Mouse (Mus musculus) right cerebral cortex, adult 18-20 months (tissue): ENCODE data around the gene Plekhg1.

ENCODE experiments used
- DNase-seq: peaks from one replicate; pipeline ENCODE4 v3.0.0; 2022; ENCODE audit warnings: mixed read lengths

Gene Plekhg1

DNA sequence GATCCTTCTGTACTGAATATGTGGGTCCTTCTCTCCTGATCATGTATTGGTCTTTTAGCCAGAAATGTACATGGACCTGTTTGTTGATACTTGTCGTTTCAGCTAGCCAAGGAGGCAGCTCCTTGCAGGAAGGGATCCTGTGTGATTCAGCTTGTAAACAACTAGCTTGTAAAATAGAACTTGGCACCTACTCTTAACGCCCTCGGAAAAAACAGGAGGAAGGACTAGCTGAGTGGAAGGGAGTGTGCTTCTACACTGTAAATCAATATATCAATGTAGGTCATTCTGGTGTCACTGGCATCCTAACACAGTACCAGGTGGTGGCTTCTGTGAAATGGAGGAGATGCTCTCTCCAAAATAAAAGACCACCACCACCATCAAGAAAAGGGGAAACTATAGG lies 157.9 kb downstream of the Plekhg1 start:
- DNase-seq: no peak

DNA sequence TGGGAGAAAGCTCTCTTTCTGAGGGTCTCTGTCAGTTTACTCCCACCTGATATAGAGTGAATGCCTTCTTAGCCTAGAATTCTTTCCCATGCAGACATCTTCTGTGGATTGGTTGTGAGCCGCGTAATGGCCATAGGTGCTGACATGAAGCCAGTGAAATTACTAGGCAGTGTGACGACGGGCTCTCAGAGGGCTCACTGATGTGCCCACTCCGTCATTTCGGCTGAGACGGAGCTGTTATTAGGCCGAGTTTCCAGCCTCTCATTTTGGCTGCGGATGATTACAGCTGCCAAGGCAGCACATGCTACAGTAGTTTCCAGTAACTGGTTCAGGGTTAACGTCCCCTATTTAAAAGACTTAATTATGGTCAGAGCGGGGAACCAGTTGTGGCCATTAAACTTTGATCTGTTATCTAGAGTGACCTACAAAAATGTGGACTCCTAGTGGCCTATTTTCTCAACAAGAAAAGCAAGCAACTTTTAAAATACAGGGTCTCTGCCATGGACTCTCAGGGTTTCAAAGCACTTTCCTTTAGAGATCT lies 160.3 kb downstream of the Plekhg1 start:
- DNase-seq: no peak

DNA sequence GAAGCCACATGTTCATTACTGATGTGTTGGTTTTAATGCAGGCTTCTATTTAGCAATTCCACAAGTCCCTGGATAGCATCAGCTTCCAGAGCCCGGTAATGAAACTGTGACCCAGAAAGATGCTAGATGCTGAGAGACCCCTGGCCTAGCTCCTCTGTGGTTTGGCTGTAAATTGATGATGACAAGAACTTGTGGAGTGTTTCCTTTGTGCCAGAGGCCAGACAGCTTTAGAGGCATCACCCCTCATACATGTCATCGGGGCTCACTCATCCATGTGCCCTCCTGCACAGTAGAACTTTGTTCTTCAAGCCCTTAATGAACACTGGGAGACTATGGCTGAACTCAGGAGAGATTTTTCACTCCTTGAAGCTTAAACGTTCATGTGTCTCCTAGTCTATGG lies 165.6 kb downstream of the Plekhg1 start:
- DNase-seq: no peak

DNA sequence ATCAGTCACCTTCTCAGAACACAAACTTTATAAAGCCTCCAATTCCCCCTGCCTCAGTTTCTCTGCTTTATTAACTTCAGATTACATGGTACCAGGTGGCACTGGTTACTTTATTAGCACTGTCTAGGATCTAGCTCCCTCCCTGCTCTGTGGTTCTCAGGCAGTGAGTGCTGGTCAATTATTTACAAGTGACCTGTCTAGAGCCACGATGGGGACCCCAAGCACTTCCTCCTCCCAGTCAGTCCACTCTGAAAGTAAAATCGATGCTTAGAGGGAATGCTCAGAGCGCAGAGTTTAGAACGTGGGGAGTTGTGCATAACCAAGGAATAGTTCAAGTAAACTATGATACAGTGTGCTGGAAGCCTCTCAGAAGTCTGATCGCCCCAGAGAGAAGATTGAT lies 173.9 kb downstream of the Plekhg1 start:
- DNase-seq: no peak

DNA sequence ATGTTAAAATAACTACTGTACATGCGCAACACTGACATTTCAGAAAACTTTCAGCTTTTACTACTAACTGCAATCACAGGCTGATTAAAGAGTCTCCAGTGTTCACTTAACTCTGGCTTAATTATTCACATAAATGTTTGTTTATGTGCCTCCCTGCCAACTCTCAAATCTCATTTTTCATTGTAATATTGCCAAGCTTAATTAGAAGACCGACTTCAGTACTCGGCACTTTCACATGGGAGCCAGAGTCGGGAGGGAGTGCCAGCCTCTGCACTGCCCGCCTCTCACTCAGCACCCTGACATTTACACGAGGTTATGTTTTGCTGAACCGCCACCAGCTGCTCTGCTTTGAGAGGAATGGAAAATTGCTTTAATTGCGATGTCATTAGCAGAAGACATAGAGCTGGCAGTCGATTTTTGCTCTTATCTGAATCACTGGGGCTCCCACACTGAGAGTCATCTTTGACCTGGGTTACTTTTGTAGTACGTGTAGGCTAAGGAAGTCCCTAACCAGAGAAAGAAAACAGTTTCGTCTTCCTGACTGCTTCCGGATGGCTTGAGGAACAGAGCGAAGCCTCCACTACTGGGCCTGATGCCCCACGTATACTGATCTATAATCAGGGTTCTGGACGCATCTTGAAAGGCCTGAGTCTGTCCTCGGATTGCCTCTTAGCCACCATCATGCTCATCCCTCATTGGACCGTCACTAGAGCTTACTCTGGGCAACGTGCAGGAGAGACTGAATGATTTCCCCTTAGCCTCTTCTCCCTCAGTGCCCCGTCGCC lies 180.4 kb downstream of the Plekhg1 start:
- DNase-seq: peak; percentile 37

DNA sequence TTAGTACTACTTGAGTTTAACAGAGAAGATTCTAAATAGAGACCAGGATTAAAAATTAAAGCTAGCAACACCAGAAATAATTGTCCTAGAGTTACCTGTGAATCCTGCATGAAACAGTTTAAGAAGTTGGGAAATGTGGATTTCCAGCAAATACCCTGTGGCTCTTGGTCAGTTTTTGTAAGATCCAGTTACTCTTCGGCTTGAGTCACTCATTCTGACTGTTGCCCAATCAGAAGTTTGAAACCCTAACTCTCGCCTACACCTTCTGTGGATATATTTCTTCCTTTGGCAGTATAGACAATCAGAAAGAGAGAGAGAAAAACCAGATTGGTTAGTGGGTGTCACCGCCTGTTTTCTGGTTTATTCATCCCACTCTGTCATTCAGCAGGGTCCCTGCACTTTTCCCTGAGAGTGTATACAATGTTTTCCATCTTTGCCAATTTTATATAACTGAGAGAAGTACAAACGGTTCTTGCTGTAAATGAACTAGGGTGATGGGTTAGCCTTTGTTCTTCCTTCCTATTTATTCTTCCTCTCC lies 187.9 kb downstream of the Plekhg1 start:
- DNase-seq: no peak

DNA sequence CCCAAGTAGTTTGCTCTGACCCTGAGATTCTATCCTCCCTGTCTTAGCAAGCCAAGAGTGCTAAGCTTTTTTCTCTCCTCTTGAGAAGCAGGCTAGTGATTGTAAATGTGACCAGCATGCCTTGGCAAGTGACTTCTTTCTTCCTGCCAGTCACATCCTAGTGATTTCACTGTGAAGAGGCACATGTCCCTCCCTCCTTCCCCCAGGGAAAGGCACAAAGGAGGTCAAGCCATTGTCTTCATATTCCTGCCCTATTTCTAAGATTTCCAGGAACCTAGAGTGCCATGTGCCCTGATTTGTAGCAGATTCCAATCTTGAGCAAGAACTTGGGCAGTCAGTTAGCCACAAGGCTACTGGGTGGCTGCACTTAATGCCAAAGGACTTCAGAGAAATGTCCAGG lies 191.7 kb downstream of the Plekhg1 start:
- no peak for DNase-seq

DNA sequence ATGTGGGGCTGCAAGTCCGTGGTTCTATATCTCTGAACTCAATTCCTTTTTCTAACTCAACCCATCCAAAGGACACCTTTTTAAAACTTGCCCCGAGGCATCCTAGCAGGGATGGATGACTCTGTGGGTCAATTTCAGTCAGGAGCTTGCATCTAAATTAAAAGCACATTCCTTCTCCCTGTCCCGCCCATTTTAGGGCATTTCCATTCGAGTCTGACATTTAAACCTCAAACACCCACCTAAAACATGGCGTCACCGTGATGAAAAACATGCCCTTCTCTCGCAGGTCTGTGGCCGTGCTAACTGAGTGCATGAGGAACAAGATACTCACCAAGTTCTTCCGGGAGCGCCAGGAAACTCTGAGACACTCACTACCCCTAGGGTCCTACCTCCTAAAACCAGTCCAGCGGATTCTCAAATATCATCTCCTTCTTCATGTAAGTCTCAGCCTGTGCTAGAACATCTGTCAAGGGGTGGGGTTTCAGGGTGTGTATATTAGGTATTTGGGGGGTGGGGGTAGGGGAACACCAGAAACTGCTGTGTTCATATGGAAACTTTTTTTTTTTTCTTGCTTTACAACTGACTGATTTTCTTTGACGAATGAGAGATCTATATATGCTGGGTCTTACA lies 193.3 kb downstream of the Plekhg1 start:
- DNase-seq: no peak

DNA sequence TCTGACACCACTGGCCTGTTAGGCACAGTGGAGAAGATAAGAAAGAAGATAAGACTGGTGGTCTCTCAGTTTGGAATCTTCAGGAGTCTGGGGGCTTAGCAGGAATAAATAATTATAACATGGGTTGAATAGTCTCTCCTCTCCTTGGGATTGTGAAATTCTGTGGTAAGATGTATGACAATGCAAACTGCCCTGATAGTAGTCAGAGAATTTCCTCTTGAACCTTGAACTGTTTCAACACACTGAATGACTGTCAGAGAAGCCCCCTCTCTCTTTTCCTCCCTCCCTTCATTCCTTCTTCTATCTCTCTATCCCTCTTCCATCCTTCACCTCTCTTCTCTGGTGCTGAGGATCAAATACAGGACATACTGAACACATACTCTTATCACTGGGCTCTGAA lies 196.7 kb downstream of the Plekhg1 start:
- DNase-seq: no peak

DNA sequence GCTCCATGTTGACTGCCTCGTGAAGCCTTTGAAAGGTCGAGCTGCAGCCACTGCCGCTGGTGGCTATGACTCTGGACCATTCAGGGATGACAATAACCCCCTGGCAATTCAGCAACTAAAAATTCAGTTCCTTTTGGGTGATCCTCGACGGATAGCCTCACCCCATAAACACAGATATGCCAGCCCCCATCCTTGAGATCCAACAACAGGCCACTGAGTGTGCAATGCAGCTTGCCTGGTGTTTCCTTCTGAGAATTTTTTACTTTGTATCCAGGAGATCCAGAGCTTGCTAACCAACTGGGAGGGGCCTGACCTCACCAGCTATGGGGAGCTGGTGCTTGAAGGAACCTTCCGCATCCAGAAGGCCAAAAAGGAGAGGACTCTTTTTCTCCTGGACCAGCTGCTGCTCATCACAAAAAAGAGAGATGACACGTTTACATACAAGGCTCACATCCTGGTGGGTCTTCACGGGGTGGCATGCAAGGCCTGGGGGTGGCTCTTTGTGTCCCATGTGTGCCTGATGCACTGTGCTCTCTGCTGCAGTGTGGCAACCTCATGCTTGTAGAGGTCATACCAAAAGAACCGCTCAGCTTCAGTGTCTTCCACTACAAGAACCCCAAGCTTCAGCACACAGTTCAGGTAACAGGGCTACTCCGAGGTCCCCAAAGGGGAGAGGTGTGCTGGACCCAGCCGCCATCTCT lies 199.9 kb downstream of the Plekhg1 start:
- DNase-seq: no peak

DNA sequence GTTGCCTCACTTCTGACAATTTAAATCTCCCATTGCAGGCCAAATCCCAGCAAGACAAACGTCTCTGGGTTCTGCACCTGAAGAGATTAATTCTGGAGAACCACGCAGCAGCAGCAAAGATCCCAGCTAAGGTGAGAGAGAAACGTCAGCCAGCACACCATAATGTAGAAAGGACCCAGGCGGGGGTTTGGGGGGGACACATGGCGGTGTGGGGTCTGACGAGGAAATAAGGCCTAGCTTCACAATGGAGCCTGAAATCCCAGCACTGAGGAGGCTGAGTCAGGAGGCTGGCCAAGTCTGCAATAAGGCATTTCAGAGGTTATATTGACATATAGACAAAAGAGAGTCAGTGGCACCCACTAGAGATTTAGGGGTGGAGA lies 200.4 kb downstream of the Plekhg1 start:
- no peak for DNase-seq

DNA sequence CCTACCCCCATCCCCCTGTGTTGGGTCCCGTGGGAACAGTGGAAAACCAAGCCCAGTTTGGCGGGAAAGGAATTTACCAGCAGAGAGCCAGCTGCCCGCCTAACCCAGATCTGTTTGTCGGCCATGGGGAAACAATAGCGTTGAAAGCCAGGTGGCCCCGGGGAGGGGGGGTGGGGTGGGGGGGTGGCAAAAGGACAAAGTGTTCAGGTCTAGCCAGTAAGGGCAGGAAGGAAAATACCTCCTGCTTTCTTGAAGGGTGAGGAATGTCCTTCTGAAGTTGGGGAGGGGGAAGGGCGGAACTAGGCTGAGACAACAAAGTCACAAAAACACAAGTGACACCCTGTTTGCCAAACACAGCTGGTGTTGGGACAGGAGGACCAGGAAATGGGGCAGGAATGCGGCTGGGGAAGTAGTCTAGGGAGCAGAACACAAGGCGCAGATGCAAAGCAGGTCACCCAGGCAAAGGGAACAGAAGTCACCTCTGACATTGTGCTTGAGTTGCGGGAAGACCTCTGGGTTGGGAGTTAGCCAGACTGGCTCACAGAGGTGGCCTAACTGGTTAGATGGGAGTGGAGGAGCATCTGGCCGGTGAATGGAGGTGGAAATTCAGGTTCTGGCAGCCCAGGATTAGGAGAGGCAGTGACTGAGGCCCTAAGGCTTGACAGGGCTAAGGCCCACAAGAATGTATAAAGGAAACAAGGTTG lies 201.0 kb downstream of the Plekhg1 start:
- DNase-seq: no peak

DNA sequence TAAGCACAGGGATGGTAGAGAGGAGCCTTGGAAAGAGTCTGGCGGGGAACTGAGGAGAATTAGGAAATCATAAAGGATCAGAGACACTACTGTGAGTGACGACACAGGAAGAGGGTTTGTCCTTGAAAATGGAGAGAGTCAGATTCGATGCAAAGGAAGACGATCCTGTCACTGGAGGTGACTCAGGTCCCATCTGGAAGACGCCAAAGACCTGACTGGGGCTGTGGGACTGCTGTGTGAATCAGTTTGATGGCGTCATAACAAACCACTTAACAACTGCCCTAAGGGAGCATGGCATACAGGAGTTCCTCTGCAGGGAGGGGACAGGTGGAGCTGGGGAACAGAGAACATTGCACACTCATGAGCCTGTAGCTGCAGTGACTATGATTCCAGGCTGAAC lies 202.1 kb downstream of the Plekhg1 start:
- no peak for DNase-seq

DNA sequence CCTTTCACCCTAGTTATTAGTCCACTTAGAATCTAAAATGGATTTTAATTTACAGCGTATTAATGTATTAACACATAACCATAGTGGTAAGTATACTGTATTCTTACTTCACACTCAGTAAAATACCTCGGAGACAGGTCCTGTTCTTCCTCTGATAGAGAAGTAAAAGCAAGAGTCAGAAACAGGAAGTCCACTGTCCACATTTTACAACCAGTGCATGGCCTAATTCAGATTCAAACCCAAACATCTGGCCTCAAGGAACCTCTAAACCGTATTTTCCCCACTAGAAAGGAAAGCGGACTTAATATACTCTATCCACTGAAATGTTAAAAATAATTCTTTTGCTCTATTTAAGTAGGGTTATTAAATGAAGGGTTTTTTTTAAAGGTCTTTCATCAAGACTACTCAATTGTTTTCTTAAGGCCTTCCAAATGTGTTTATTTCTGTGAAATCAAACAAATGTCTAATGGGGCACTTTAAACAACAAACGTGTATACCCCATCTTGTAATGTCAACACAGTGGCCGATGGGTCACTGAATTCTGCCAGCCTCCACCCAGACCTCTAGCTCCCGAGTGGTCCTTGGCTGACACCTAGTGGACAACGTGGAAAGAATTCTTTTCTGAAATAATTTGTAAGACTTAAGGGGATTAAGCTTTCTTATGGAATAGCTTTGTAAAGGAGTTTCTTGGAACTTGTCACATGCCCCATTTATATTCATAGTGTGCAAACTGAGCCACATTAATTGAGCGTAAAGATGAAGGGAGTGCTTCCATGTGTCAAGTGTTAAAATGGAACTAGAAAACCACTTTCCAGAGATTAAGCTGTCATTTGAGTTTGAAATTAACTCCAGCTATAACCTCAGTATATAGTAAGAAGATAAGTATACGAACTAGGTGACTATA lies 203.6 kb downstream of the Plekhg1 start:
- peak; percentile 56 for DNase-seq

DNA sequence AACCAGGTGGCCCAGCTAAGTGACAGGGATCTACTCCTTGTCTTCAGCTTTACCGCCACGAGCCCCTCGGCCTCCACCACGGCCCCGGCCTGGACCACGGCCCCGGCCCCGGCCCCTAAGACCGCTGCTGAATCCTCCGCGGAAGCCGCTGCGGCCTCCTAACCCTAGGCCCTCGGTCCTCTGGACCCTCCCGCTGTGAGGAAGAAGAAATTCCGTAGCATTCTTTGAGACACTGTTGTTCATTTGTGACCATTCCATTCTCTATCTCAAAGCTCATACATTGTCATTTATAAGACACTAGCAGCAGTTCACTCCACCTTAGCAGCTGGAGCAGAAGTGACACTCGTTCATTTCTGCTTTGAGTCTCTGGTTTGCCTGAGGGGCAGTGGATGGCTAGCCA lies 206.7 kb downstream of the Plekhg1 start:
- no peak for DNase-seq

DNA sequence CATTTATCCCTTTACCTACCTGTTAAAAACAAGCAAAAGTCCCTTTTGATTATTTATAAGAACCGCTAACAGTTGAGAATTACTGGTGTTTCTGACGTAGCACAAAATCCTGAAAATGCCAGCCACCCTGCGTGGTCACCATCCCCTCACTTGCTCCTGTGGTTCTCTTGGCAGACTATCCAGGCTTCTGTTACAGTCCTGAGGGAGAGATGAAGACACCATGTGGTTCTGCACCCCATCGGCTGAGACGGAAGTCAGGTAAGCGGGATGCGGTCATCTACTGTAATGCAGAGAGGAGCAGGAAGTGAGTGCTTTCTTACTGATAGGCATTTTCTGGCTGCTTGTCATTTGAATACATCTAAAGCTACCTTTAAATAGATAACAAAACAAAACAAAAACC lies 207.2 kb downstream of the Plekhg1 start:
- DNase-seq: no peak

DNA sequence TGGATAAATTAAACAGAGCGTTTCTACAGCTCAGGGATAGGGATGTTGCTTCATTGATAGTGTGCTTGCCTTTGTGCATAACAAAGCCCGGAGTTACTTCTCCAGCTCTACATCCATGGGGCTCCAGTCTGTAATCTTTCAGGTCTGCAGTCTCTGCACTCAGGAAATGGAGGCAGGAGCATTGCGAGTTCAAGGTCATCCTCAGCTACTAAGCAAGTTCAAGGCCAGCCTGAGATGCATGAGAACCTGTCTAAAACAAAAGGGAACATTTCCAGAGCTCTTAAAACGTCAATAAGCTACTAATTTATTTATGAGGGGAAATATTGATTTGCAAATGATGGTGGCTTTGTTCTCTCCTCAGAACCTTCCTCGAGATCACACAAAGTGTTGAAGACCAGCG lies 209.1 kb downstream of the Plekhg1 start:
- no peak for DNase-seq

DNA sequence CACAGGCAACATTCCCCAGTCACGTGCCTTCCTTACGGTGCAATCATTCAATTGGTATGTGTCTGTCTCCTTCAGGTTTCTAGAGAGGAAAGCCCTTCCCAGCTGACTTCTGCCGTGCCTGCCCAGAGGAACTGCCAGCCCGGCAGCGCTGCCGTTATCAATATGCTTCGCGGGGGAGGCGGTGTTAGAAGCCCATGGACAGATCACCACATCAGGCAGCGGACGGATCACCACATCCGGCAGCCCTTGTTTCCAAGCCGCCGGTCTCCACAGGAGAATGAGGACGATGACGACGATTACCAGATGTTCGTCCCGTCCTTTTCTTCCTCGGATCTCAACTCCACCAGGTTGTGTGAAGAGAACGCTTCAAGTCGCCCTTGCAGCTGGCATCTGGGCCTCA lies 216.3 kb downstream of the Plekhg1 start:
- DNase-seq: no peak

DNA sequence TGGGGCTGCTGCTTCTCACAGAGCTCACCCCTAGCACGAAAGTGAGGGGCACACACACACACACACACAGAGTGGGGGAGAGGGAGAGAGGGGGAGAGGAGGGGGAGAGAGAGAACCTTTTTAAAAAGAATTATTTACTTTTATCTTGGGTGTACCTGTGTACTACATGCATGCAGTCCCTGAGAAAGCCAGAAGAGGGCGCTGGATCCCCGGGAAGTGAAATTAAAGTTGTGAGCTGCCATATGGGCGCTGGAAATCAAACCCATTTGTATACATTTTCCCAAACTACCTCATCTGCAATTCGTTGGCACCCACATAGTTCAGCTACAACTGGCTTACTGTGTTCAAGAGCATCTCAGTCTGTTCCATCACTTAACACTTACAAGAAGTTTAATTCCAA lies 218.4 kb downstream of the Plekhg1 start:
- no peak for DNase-seq

DNA sequence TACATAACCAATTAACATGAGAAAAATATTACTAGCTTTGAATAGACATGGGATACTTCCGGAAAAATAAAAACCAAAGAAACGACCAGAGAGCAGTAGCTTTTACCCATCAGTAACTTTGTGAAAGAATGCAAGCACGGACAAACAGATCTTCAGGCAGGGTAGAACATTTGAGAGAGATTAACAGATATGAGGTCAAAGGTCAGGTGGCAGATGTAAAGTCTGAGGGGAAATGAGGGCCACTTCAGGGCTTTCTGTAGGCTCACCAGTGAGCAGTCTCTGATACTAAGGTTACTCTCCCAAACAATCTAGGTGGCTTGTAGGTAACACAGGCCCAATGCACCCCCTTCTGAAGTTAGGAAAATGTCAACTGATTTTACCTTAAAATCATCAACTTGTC lies 228.9 kb downstream of the Plekhg1 start:
- DNase-seq: no peak

DNA sequence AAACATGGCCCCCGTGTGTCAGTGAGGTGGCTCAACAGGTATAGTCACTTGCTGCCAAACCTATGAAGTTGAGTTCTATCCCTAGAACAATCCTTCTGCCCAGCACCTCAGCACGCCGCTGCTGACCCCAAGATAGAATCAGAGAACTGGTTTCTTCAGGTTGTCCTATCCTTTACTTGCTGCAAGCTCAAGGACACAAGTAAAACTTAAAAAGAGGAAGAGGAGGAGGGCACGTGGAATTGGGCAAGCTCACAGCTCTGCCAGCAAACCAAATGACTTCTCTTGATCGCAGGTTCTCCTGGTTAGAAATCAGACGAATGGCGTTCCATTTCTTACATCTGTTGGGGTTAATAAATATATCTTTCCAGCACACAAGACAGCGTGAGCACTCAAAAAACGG lies 232.1 kb downstream of the Plekhg1 start:
- no peak for DNase-seq
